Mouse (Mus musculus): Measurements from ENCODE around the gene Mbd6.

The Mbd6 gene

GRCm38 (mm10) chr10:127287936-127288293 is 903 bp downstream of the Mbd6 start:
- DNase-seq (ENCODE audit: low spot score): no peak

GRCm38 (mm10) chr10:127287271-127287935 is 1.4 kb downstream of the Mbd6 start:
- DNase-seq (ENCODE audit: low spot score): no peak

GRCm38 (mm10) chr10:127286730-127287129 is 2.1 kb downstream of the Mbd6 start:
- no peak for DNase-seq (ENCODE audit: low spot score)

- DNase-seq (ENCODE audit: low spot score): no peak
These were observed 2.6 kb downstream of the Mbd6 start for GRCm38 (mm10) chr10:127286194-127286593.

- no peak for DNase-seq (ENCODE audit: low spot score)
These were observed 3.2 kb downstream of the Mbd6 start for GRCm38 (mm10) chr10:127285644-127286043.

GRCm38 (mm10) chr10:127284724-127285500 is 3.9 kb downstream of the Mbd6 start:
- DNase-seq (ENCODE audit: low spot score): no peak

GRCm38 (mm10) chr10:127284105-127284622 is 4.7 kb downstream of the Mbd6 start:
- no peak for DNase-seq (ENCODE audit: low spot score)

GRCm38 (mm10) chr10:127282620-127283215 is 6.1 kb downstream of the Mbd6 start:
- no peak for DNase-seq (ENCODE audit: low spot score)

GRCm38 (mm10) chr10:127281316-127281715 is 7.5 kb downstream of the Mbd6 start:
- DNase-seq (ENCODE audit: low spot score): no peak

- DNase-seq (ENCODE audit: low spot score): no peak
These were observed 9.1 kb downstream of the Mbd6 start for GRCm38 (mm10) chr10:127279730-127280129.

- DNase-seq (ENCODE audit: low spot score): no peak
These were observed 14.4 kb downstream of the Mbd6 start for GRCm38 (mm10) chr10:127274261-127275022.

GRCm38 (mm10) chr10:127272371-127272770 is 16.4 kb downstream of the Mbd6 start:
- DNase-seq (ENCODE audit: low spot score): no peak

GRCm38 (mm10) chr10:127269884-127270283 is 18.9 kb downstream of the Mbd6 start:
- no peak for DNase-seq (ENCODE audit: low spot score)

- no peak for DNase-seq (ENCODE audit: low spot score)
These were observed 19.8 kb downstream of the Mbd6 start for GRCm38 (mm10) chr10:127269036-127269435.

- DNase-seq (ENCODE audit: low spot score): no peak
These were observed 20.4 kb downstream of the Mbd6 start for GRCm38 (mm10) chr10:127268401-127268800.

- DNase-seq (ENCODE audit: low spot score): no peak
These were observed 21.5 kb downstream of the Mbd6 start for GRCm38 (mm10) chr10:127267318-127267717.

GRCm38 (mm10) chr10:127266112-127267091 is 22.4 kb downstream of the Mbd6 start, which contains the start of gene Dctn2:
Gene Dctn2 (plus strand): TSS chr10:127266368.
- DNase-seq (ENCODE audit: low spot score): peak; percentile 82

GRCm38 (mm10) chr10:127265727-127266111 is 23.1 kb downstream of the Mbd6 start:
- DNase-seq (ENCODE audit: low spot score): no peak

GRCm38 (mm10) chr10:127264971-127265370 is 23.8 kb downstream of the Mbd6 start:
- DNase-seq (ENCODE audit: low spot score): no peak

GRCm38 (mm10) chr10:127264336-127264735 is 24.5 kb downstream of the Mbd6 start:
- DNase-seq (ENCODE audit: low spot score): no peak

GRCm38 (mm10) chr10:127263631-127264030 is 25.2 kb downstream of the Mbd6 start:
- DNase-seq (ENCODE audit: low spot score): no peak
